Mouse (Mus musculus): ENCODE measurements around the gene Nckap5. TPM values are rescaled to one million over a fixed set of nuclear protein-coding genes. Genes with fewer than 3 reads are reported as not detected.
A peak's percentile ranks its signal among the peaks of the same experiment; 100 is the strongest.

The Nckap5 gene
- polyA plus RNA-seq, 1 experiment from 2014 or later = 16.6 TPM

GRCm38 (mm10) chr1:126753611-126754010 lies 77.0 kb downstream of the Nckap5 start:
- no peak overlapping the region for H3K4me3 ChIP-seq (ENCODE audit: low read depth, low read length)
- no peak overlapping the region for H3K4me2 ChIP-seq (ENCODE audit: low read length)
- ATAC-seq (no peak), DNase-seq (ENCODE audit: low spot score) (no peak)
- H3K4me1 ChIP-seq (ENCODE audit: control insufficient read depth, insufficient read depth, low read length) = no peaks in the 10 kb centered on the region
- no peaks in the 10 kb centered on the region for H3K27me3 ChIP-seq (replicated peaks; ENCODE audit: control insufficient read depth, insufficient read depth, low read length)
- no peaks in the 10 kb centered on the region for H3K9me3 ChIP-seq (replicated peaks; ENCODE audit: control insufficient read depth, low read length)
- H3K9ac ChIP-seq (ENCODE audit: low read length) = no peak overlapping the region
- H3K27ac ChIP-seq (ENCODE audit: low read depth, low read length) = no peak overlapping the region
- no peaks in the 10 kb centered on the region for H3K36me3 ChIP-seq (ENCODE audit: control insufficient read depth, insufficient read depth, low read length)

- Histone ChIP-seq H3K27me3 (replicated peaks; ENCODE audit: control insufficient read depth, insufficient read depth, low read length) (no peaks in the 10 kb centered on the region), H3K27ac (ENCODE audit: low read depth, low read length) (no peak overlapping the region), H3K4me1 (ENCODE audit: control insufficient read depth, insufficient read depth, low read length) (no peaks in the 10 kb centered on the region), H3K9me3 (replicated peaks; ENCODE audit: control insufficient read depth, low read length) (no peaks in the 10 kb centered on the region), H3K4me2 (ENCODE audit: low read length) (no peak overlapping the region), H3K4me3 (ENCODE audit: low read depth, low read length) (no peak overlapping the region), H3K9ac (ENCODE audit: low read length) (no peak overlapping the region), H3K36me3 (ENCODE audit: control insufficient read depth, insufficient read depth, low read length) (no peaks in the 10 kb centered on the region)
- WGBS = 87% methylated on average over 13 of the region's 13 CpGs
- ATAC-seq = no peak
- no peak for DNase-seq (ENCODE audit: low spot score)
Measured at GRCm38 (mm10) chr1:126752247-126753037, 78.2 kb downstream of the Nckap5 start.

DNA sequence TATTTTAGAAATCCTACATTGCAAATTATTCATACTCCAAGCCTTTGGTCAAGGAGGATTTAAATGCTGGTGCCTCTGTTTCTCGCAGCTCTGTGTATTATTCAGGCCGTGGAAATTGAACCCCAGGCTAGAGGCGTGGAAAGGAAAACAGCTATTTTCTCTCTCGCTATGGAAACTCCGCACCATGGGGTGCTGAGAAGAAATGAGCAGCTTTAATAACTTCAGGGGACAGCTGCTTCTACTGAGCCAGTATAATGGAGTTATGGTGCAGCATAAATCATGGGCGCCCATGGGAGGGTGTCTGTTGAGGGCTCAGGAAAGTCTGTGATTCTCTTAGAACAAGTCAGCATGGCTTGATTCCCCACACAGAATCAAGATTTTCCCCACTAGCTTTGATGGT lies 79.5 kb downstream of the Nckap5 start:
- Histone ChIP-seq H3K4me3 (ENCODE audit: low read depth, low read length) (no peak overlapping the region), H3K36me3 (ENCODE audit: control insufficient read depth, insufficient read depth, low read length) (no peaks in the 10 kb centered on the region), H3K4me1 (ENCODE audit: control insufficient read depth, insufficient read depth, low read length) (no peaks in the 10 kb centered on the region), H3K27ac (ENCODE audit: low read depth, low read length) (no peak overlapping the region), H3K27me3 (replicated peaks; ENCODE audit: control insufficient read depth, insufficient read depth, low read length) (no peaks in the 10 kb centered on the region), H3K9ac (ENCODE audit: low read length) (no peak overlapping the region), H3K4me2 (ENCODE audit: low read length) (no peak overlapping the region), H3K9me3 (replicated peaks; ENCODE audit: control insufficient read depth, low read length) (no peaks in the 10 kb centered on the region)
- DNase-seq (ENCODE audit: low spot score) (no peak), ATAC-seq (no peak)
- 49% methylated on average over 6 of the region's 6 CpGs for WGBS

- Histone ChIP-seq H3K27me3 (replicated peaks; ENCODE audit: control insufficient read depth, insufficient read depth, low read length) (no peaks in the 10 kb centered on the region), H3K4me3 (ENCODE audit: low read depth, low read length) (no peak overlapping the region), H3K27ac (ENCODE audit: low read depth, low read length) (no peak overlapping the region; the same call in 1 of the 2 replicates), H3K4me1 (ENCODE audit: control insufficient read depth, insufficient read depth, low read length) (peaks cover 8% of the 10 kb centered on the region; the same call in 1 of the 2 replicates), H3K36me3 (ENCODE audit: control insufficient read depth, insufficient read depth, low read length) (no peaks in the 10 kb centered on the region), H3K4me2 (ENCODE audit: low read length) (no peak overlapping the region), H3K9ac (ENCODE audit: low read length) (no peak overlapping the region), H3K9me3 (replicated peaks; ENCODE audit: control insufficient read depth, low read length) (no peaks in the 10 kb centered on the region)
- ATAC-seq (no peak), DNase-seq (ENCODE audit: low spot score) (no peak)
- 93% methylated on average over 3 of the region's 3 CpGs for WGBS
Measured at GRCm38 (mm10) chr1:126750156-126750555, 80.4 kb downstream of the Nckap5 start.

- 89% methylated on average over 4 of the region's 4 CpGs for WGBS
Measured at GRCm38 (mm10) chr1:126747914-126748313, 82.7 kb downstream of the Nckap5 start.

DNA sequence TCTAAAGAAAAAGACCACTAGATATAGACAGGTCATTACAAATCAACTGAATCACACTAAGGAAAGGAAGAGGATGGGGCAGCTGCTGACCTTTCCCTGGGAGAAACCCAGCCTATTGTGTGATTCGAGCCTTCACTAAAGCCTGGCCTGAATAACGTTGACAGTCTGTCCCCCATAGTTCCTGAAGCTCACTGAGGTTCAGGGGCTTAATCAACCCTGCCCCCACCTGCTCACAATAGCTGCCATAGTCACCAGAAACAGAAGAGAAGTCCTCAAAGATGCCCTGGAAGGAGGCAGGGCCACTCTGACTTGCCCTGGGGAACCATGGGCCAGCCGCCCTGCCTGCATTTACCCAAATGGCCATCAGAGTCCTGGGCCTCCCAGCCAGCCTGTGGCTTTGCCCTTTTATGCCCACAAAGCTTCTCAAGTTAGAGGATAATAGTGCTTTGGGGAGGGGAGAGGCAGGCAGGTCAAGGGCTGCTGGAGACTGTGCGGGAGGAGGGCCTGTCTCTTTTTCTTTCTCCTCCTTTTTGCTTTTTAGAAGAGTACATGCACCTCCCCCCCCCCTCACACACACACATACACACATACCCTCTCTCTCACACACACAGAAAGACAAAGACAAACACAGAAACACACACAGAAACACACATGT lies 85.0 kb downstream of the Nckap5 start:
- peak; percentile 44; the same call in 1 of the 2 replicates for ATAC-seq

More at GRCm38 (mm10) chr1:126747914-126748313, 82.7 kb downstream of the Nckap5 start:
- no peak overlapping the region for H3K4me3 ChIP-seq (ENCODE audit: low read depth, low read length)
- no peak for DNase-seq (ENCODE audit: low spot score)
- H3K9ac ChIP-seq (ENCODE audit: low read length) = no peak overlapping the region
- no peak for ATAC-seq
- H3K36me3 ChIP-seq (ENCODE audit: control insufficient read depth, insufficient read depth, low read length) = no peaks in the 10 kb centered on the region
- no peaks in the 10 kb centered on the region for H3K9me3 ChIP-seq (replicated peaks; ENCODE audit: control insufficient read depth, low read length)
- H3K4me1 ChIP-seq (ENCODE audit: control insufficient read depth, insufficient read depth, low read length) = peaks cover 12% of the 10 kb centered on the region; the same call in 1 of the 2 replicates
- no peak overlapping the region for H3K27ac ChIP-seq (ENCODE audit: low read depth, low read length)
- no peaks in the 10 kb centered on the region for H3K27me3 ChIP-seq (replicated peaks; ENCODE audit: control insufficient read depth, insufficient read depth, low read length)
- no peak overlapping the region for H3K4me2 ChIP-seq (ENCODE audit: low read length)

DNA sequence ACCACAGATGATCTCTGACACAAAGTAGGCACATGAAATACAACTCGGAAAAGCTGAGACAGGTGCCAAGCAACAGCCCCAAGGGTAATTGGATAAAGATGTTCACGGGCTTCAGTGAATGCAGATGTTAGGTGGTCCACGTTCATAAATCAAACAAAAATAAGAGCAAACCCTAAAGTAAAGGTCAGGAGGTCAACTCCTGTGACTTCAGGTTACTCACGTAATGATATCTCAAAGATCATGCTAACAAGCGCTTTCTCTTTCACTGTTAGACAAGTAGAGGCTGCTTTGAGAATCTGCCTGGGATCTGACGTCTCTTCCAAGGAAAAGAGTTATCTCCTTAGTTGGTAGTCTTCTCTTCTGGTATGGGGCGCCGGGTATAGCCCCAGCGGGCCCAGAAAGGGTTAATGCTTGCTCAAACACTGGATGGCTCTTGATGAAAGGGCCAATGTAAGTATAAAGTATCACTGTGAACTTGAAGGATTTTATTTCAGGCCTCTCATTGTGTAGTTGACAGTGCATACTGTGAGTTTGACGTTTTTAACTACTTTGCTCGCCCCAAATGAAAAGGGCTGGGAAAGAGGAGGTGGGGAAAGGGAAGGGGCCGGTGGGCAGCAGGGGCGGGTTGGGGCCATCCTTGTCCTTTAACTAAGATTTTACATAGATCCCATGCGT lies 85.8 kb downstream of the Nckap5 start:
- no peak overlapping the region for H3K9ac ChIP-seq (ENCODE audit: low read length)
- H3K27me3 ChIP-seq (replicated peaks; ENCODE audit: control insufficient read depth, insufficient read depth, low read length) = no peaks in the 10 kb centered on the region
- no peak overlapping the region for H3K4me3 ChIP-seq (ENCODE audit: low read depth, low read length)
- no peak for DNase-seq (ENCODE audit: low spot score)
- no peaks in the 10 kb centered on the region for H3K9me3 ChIP-seq (replicated peaks; ENCODE audit: control insufficient read depth, low read length)
- peaks cover 12% of the 10 kb centered on the region; the same call in 1 of the 2 replicates for H3K4me1 ChIP-seq (ENCODE audit: control insufficient read depth, insufficient read depth, low read length)
- 48% methylated on average over 14 of the region's 14 CpGs for whole genome bisulfite sequencing
- no peaks in the 10 kb centered on the region for H3K36me3 ChIP-seq (ENCODE audit: control insufficient read depth, insufficient read depth, low read length)
- no peak overlapping the region for H3K4me2 ChIP-seq (ENCODE audit: low read length)
- peak; percentile 25; the same call in 1 of the 2 replicates for ATAC-seq
- H3K27ac ChIP-seq (ENCODE audit: low read depth, low read length) = no peak overlapping the region

More for the DNA sequence above, 85.0 kb downstream of the Nckap5 start:
- Histone ChIP-seq H3K27ac (ENCODE audit: low read depth, low read length) (no peak overlapping the region), H3K9ac (ENCODE audit: low read length) (no peak overlapping the region), H3K4me3 (ENCODE audit: low read depth, low read length) (no peak overlapping the region), H3K9me3 (replicated peaks; ENCODE audit: control insufficient read depth, low read length) (no peaks in the 10 kb centered on the region), H3K4me1 (ENCODE audit: control insufficient read depth, insufficient read depth, low read length) (peaks cover 12% of the 10 kb centered on the region; the same call in 1 of the 2 replicates), H3K27me3 (replicated peaks; ENCODE audit: control insufficient read depth, insufficient read depth, low read length) (no peaks in the 10 kb centered on the region), H3K36me3 (ENCODE audit: control insufficient read depth, insufficient read depth, low read length) (no peaks in the 10 kb centered on the region), H3K4me2 (ENCODE audit: low read length) (no peak overlapping the region)
- no peak for DNase-seq (ENCODE audit: low spot score)
- WGBS = 12% methylated on average over 4 of the region's 4 CpGs

DNA sequence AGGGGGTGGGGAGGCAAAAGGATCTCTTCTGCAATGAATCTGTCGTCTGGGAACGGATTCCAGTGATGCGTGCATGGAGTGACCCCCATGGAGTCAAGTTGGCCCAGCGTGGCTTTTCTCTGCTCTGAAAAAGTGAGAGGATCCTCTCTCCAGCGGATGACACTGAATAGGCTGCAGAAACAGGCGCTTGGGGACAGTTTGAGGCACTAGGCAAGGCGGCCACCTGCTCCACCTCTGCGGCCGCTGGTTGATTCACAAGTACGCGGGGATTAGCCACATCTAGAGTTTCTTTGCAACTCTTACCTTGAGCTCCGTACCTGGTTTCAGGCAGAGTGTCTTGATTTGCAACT lies 92.3 kb downstream of the Nckap5 start:
- no peaks in the 10 kb centered on the region for H3K27me3 ChIP-seq (replicated peaks; ENCODE audit: control insufficient read depth, insufficient read depth, low read length)
- 2% methylated on average over 12 of the region's 12 CpGs for WGBS
- DNase-seq (ENCODE audit: low spot score) (no peak), ATAC-seq (no peak; the same call in 1 of the 2 replicates)
- peak overlapping the region; percentile 76 for H3K4me2 ChIP-seq (ENCODE audit: low read length)
- H3K4me3 ChIP-seq (ENCODE audit: low read depth, low read length) = peak overlapping the region; percentile 40
- H3K36me3 ChIP-seq (ENCODE audit: control insufficient read depth, insufficient read depth, low read length) = no peaks in the 10 kb centered on the region
- no peaks in the 10 kb centered on the region for H3K9me3 ChIP-seq (replicated peaks; ENCODE audit: control insufficient read depth, low read length)
- H3K9ac ChIP-seq (ENCODE audit: low read length) = peak overlapping the region; percentile 69
- H3K4me1 ChIP-seq (ENCODE audit: control insufficient read depth, insufficient read depth, low read length) = peaks cover 15% of the 10 kb centered on the region
- H3K27ac ChIP-seq (ENCODE audit: low read depth, low read length) = peak overlapping the region; percentile 67; the same call in 1 of the 2 replicates

All from forebrain, embryonic 14.5 days (tissue).